Mouse (Mus musculus) embryonic facial prominence, embryonic 15.5 days (tissue): Measurements from ENCODE around the gene Abcc3. TPM values are rescaled to one million over a fixed set of nuclear protein-coding genes. Genes with fewer than 3 reads are reported as not detected.

Experiments used
- ATAC-seq: fragments of 200-750 bp; cut with Nextera tagmentation; 2 replicates; pipeline ENCODE4 v1.8.0; 2017; ENCODE audit warnings: low read depth, moderate TSS enrichment; ENCODE audit not compliant: insufficient number of reproducible peaks, low FRiP score, low TSS enrichment
- H3K27ac ChIP-seq: fragments of 300-500 bp; sonication (generic); replicated peaks from 2 replicates; pipeline ENCODE4 v1.5.1; 2015; ENCODE audit warnings: mild to moderate bottlenecking, inconsistent platforms
- H3K27me3 ChIP-seq: fragments of 300-500 bp; sonication (generic); 2 replicates; pipeline ENCODE4 v1.6.1; 2015; ENCODE audit warnings: inconsistent platforms
- H3K36me3 ChIP-seq: fragments of 300-500 bp; sonication (generic); 2 replicates; pipeline ENCODE4 v1.6.1; 2015; ENCODE audit warnings: mild to moderate bottlenecking, inconsistent platforms
- H3K4me1 ChIP-seq: fragments of 300-500 bp; sonication (generic); 2 replicates; pipeline ENCODE4 v1.6.1; 2015; ENCODE audit warnings: inconsistent platforms
- H3K4me2 ChIP-seq: fragments of 300-500 bp; sonication (generic); replicated peaks from 2 replicates; pipeline ENCODE4 v1.6.1; 2015; ENCODE audit warnings: mild to moderate bottlenecking, inconsistent platforms
- H3K4me3 ChIP-seq: fragments of 300-500 bp; sonication (generic); replicated peaks from 2 replicates; pipeline ENCODE4 v1.5.1; 2015; ENCODE audit warnings: mild to moderate bottlenecking, inconsistent platforms
- H3K9ac ChIP-seq: fragments of 300-500 bp; sonication (generic); 2 replicates; pipeline ENCODE4 v1.6.1; 2015; ENCODE audit warnings: inconsistent platforms
- H3K9me3 ChIP-seq: fragments of 300-500 bp; sonication (generic); replicated peaks from 2 replicates; pipeline ENCODE4 v1.6.1; 2016; ENCODE audit warnings: inconsistent platforms
- WGBS: fragments of 180-500 bp; shearing (Covaris S2); methylation state at CpG from one replicate; pipeline ENCODE4 v1.1.7; 2015; 5-methylcytosine and 5-hydroxymethylcytosine counted together
- polyA plus RNA-seq: library from polyadenylated mRNA; unstranded; fragments of >200 nt; fragmentation: Nextera tagmentation; extraction: Ambion mirVana; gene quantifications from 2 replicates; pipeline ENCODE4 v1.2.1, GENCODE M21; 2015

Gene Abcc3
- polyA plus RNA-seq, 1 experiment from 2014 or later, result 4.4 TPM

GRCm38 (mm10) chr11:94379736-94380135 lies 13.1 kb downstream of the Abcc3 start:
- no peak for ATAC-seq
- no peak overlapping the region for H3K27ac ChIP-seq
- no peaks in the 10 kb centered on the region for H3K4me1 ChIP-seq
- no peak overlapping the region for H3K9ac ChIP-seq
- H3K36me3 ChIP-seq, result no peaks in the 10 kb centered on the region
- H3K4me2 ChIP-seq, result no peak overlapping the region
- no peak overlapping the region for H3K4me3 ChIP-seq
- no peaks in the 10 kb centered on the region for H3K9me3 ChIP-seq
- 55% methylated on average over 8 of the region's 8 CpGs for WGBS
- H3K27me3 ChIP-seq, result no peaks in the 10 kb centered on the region

DNA sequence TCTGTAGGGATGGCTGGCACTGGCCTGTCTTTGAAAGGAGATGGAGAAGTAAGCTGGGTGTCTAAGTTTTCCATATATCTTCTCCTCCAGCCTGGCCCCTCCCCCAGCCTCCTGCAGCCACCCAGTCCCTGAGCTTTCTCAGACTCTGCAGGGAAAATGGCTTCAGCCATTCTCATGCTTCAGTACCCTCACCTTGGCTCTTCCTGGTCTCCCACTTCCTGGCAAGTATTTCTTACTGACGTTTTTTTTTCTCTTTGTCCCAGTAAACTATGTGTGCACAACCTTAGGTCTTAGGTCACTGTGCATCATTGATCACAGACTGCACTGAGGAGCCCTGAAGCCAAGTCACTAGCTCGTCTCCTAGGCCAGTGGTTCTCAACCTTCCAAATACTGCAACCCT lies 13.7 kb downstream of the Abcc3 start:
- Histone ChIP-seq H3K4me2 (no peak overlapping the region), H3K27ac (no peak overlapping the region), H3K9ac (no peak overlapping the region), H3K4me1 (no peaks in the 10 kb centered on the region), H3K4me3 (no peak overlapping the region), H3K27me3 (no peaks in the 10 kb centered on the region), H3K36me3 (no peaks in the 10 kb centered on the region), H3K9me3 (no peaks in the 10 kb centered on the region)
- ATAC-seq, result no peak
- WGBS, result 21% methylated on average over 2 of the region's 2 CpGs

GRCm38 (mm10) chr11:94374276-94374948 lies 18.4 kb downstream of the Abcc3 start:
- Histone ChIP-seq H3K4me2 (no peak overlapping the region), H3K27ac (no peak overlapping the region), H3K4me1 (no peaks in the 10 kb centered on the region), H3K9ac (no peak overlapping the region), H3K9me3 (no peaks in the 10 kb centered on the region), H3K27me3 (no peaks in the 10 kb centered on the region), H3K4me3 (no peak overlapping the region), H3K36me3 (no peaks in the 10 kb centered on the region)
- ATAC-seq, result no peak
- WGBS, result 82% methylated on average over 13 of the region's 13 CpGs

DNA sequence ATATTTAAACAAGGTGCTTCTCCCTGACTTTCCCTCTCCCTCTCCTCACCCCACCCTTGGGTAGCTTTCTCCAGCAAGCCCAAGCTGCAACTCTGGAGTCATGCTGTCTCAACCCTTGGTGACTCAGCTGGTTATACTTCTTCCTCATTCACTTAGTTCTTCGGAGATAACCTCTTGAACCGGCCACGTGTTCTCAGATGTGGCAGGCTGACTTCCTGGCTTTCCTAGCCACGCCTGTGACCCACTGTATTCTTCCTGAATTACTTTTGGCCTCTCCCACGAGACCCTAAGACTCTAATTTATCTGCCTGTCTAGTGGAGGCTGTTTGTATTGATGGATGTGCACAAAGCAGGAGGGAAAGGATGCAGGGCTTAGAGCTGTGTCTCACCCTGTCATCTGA lies 22.0 kb downstream of the Abcc3 start:
- Histone ChIP-seq H3K9ac (no peak overlapping the region), H3K4me3 (no peak overlapping the region), H3K9me3 (no peaks in the 10 kb centered on the region), H3K36me3 (no peaks in the 10 kb centered on the region), H3K4me1 (no peaks in the 10 kb centered on the region), H3K27me3 (no peaks in the 10 kb centered on the region), H3K27ac (no peak overlapping the region), H3K4me2 (no peak overlapping the region)
- no peak for ATAC-seq
- WGBS, result 39% methylated on average over 5 of the region's 5 CpGs

GRCm38 (mm10) chr11:94369981-94370380 lies 22.8 kb downstream of the Abcc3 start:
- 70% methylated on average over 6 of the region's 6 CpGs for WGBS
- Histone ChIP-seq H3K4me1 (no peaks in the 10 kb centered on the region), H3K27ac (no peak overlapping the region), H3K4me2 (no peak overlapping the region), H3K27me3 (no peaks in the 10 kb centered on the region), H3K4me3 (no peak overlapping the region), H3K9me3 (no peaks in the 10 kb centered on the region), H3K36me3 (no peaks in the 10 kb centered on the region), H3K9ac (no peak overlapping the region)
- ATAC-seq, result no peak

GRCm38 (mm10) chr11:94365340-94365739 lies 27.5 kb downstream of the Abcc3 start:
- H3K4me1 ChIP-seq, result peaks cover 10% of the 10 kb centered on the region
- H3K9me3 ChIP-seq, result no peaks in the 10 kb centered on the region
- no peak overlapping the region for H3K9ac ChIP-seq
- ATAC-seq, result no peak
- 41% methylated on average over 3 of the region's 3 CpGs for WGBS
- H3K27ac ChIP-seq, result no peak overlapping the region
- no peaks in the 10 kb centered on the region for H3K27me3 ChIP-seq
- H3K36me3 ChIP-seq, result no peaks in the 10 kb centered on the region
- no peak overlapping the region for H3K4me3 ChIP-seq
- no peak overlapping the region for H3K4me2 ChIP-seq

- Histone ChIP-seq H3K4me1 (peaks cover 10% of the 10 kb centered on the region), H3K4me2 (no peak overlapping the region), H3K27me3 (no peaks in the 10 kb centered on the region), H3K27ac (no peak overlapping the region), H3K36me3 (no peaks in the 10 kb centered on the region), H3K9ac (no peak overlapping the region), H3K4me3 (no peak overlapping the region), H3K9me3 (no peaks in the 10 kb centered on the region)
- peak; percentile 47; the same call in 1 of the 2 replicates for ATAC-seq
- WGBS, result 62% methylated on average over 7 of the region's 7 CpGs
Observed at GRCm38 (mm10) chr11:94363690-94364089, 29.1 kb downstream of the Abcc3 start.

DNA sequence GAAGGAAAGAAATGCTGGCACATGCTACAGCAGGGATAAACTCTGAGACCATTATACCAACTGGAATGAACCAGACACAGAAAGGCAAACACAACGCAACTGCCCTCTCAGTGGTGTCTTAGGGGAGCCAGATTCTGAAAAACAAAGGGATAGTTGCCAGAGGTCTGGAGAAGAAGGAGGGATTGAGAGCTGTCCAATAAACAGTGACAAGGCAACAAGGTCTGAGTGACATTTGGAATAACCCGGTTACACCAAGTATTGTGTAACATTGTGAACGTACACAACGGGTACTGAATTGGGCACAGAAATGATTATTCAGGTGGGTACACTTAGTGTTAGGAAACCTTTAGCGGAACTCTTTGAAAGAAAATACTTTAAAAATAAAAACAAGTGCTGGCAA lies 30.7 kb downstream of the Abcc3 start:
- Histone ChIP-seq H3K4me2 (no peak overlapping the region), H3K9ac (no peak overlapping the region), H3K9me3 (no peaks in the 10 kb centered on the region), H3K4me1 (peaks cover 10% of the 10 kb centered on the region), H3K27ac (no peak overlapping the region), H3K4me3 (no peak overlapping the region), H3K27me3 (no peaks in the 10 kb centered on the region), H3K36me3 (no peaks in the 10 kb centered on the region)
- ATAC-seq, result no peak
- 92% methylated on average over 5 of the region's 5 CpGs for WGBS

DNA sequence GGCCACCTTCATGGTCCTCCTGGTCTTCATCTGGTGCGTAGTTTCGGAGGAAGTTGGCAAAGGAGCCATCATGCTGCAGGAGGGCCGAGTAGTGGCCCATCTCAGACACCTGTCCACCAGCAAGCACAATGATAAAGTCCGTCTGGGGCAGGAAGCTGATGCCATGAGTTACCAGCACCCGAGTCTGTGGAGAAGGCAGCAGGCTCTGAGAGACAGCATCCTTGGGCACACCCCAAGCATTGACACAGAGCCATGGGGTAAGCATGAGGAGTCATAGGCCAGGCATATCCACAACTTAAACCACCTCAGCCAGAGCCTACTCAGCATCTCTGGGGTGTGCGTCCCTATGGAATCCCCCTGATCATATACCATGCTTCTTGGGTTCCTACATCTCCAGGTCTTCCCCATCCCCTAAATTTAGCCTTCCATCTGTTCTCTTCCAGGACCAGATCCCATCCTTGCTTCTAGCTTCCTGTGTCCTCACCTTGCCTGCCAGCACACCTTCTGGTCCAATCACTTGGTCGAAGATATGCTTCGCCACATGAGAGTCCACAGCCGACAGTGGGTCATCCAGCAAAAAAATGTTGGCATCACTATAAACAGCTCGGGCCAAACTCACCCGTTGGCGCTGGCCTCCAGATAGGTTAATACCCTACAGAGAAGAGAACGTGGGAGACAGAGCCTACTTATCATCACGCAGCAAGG lies 31.5 kb downstream of the Abcc3 start:
- Histone ChIP-seq H3K4me3 (no peak overlapping the region), H3K4me1 (peaks cover 10% of the 10 kb centered on the region), H3K9ac (no peak overlapping the region), H3K9me3 (no peaks in the 10 kb centered on the region), H3K27ac (no peak overlapping the region), H3K4me2 (no peak overlapping the region), H3K36me3 (no peaks in the 10 kb centered on the region), H3K27me3 (no peaks in the 10 kb centered on the region)
- ATAC-seq, result no peak
- 93% methylated on average over 14 of the region's 14 CpGs for WGBS

DNA sequence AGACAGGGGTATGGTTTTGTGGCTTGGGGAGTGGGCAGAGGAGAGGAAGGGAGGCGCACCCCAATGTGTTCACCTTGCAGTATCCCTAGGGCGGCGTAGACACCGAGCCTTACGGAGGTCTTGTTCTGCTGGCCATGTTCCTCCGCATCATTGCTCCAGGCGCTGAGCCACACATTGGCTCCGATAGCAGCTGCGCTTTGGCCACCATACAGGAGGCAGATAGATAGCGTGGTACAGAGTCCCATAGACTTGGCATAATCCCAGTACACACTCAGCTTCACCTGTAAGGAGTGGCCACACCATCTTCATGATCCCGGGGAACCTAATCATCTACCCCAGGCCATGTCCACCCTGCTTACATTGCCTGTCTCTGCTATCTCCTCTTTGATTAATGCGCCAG lies 33.6 kb downstream of the Abcc3 start:
- peaks cover 10% of the 10 kb centered on the region for H3K4me1 ChIP-seq
- H3K4me3 ChIP-seq, result no peak overlapping the region
- H3K27ac ChIP-seq, result no peak overlapping the region
- H3K9ac ChIP-seq, result no peak overlapping the region
- H3K36me3 ChIP-seq, result no peaks in the 10 kb centered on the region
- WGBS, result 95% methylated on average over 12 of the region's 12 CpGs
- H3K9me3 ChIP-seq, result no peaks in the 10 kb centered on the region
- no peak overlapping the region for H3K4me2 ChIP-seq
- no peak for ATAC-seq
- H3K27me3 ChIP-seq, result no peaks in the 10 kb centered on the region

DNA sequence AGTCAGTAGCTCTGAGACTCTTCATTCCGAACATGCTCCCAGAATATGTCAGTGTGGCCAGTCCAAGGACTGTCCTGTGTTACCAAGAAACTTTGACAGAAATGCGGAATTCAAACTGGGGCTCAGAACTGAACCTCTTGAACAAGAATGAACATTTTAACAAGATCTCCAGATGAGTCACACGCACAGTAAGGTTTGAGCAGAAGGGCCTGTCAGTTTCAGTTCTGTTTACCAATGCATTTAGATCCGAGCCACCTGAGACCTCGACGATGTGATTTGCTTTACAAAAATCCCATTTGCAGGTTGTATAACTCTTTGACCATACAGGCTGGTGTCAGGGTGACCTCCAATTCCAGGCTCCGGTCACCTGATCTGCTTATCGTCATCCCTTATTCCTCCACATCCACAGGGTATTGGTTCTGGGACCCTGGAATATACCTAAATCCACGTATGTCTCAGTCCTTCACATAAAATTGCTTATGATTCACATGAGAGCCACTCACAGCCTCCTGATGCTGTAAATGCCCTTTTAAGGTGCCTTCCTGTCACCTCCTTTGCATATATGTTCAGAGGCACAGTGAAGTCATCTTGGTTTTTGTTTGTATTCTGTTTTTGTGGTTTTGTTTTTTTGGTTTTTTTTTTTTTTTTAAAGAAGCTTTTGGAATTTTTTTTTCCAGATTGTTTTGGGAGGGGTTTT lies 37.1 kb downstream of the Abcc3 start:
- no peak overlapping the region for H3K27ac ChIP-seq
- WGBS, result 74% methylated on average over 9 of the region's 9 CpGs

More for the DNA sequence above, 37.1 kb downstream of the Abcc3 start:
- Histone ChIP-seq H3K4me1 (no peaks in the 10 kb centered on the region), H3K9me3 (no peaks in the 10 kb centered on the region), H3K9ac (no peak overlapping the region), H3K4me2 (no peak overlapping the region), H3K27me3 (no peaks in the 10 kb centered on the region), H3K36me3 (no peaks in the 10 kb centered on the region), H3K4me3 (no peak overlapping the region)
- no peak for ATAC-seq
